Comparison of ENCODE assay signal across 10 mouse cellular contexts in the genomic region with DNA sequence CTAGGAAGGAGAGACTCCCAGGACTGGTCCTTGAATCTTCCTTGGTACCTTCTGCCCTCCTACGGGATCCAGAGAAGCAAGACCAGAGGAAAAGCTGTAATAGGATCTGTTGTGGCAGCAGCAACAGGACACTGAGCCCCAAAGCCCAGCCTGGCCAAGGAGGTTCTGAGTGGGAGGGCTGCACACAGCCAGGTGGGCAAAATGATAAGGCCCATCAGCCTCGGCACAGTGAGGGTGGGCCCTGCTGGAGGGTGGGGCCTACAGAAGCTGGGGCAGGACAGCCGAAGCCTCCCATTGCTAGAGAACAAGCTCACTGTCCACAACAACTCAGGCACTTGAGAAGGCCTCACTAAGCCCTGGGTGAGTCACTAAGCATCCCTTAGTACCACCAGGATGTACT. TPM values are rescaled to one million over a fixed set of nuclear protein-coding genes. Genes with fewer than 3 reads are reported as not detected.
DNase-seq lines count a peak whose midpoint lies in the region; ATAC-seq and TF ChIP-seq lines count a peak whose summit lies in the region.
"Had no signal": no experiment of that assay in that cellular context is flagged by ENCODE, and none has a peak within 500 bp of the region (broad histone marks: within the 10 kb centered on the region; RNA-seq: fewer than 3 reads in every experiment).

No protein-coding gene starts in this region.

- no peak for DNase-seq in heart, adult 18-20 months
- no peak for DNase-seq in urinary bladder, postnatal 14 days (ENCODE audit: low spot score)
- no peak for DNase-seq in layer of hippocampus, postnatal 25 days (ENCODE audit: extremely low spot score in 1 of 2, low spot score in 1 of 2)
- DNase-seq: adrenal gland, postnatal 10 days had no signal

- no peaks in the 10 kb centered on the region for H3K9me3 ChIP-seq in heart, embryonic 14.5 days (ENCODE audit: control insufficient read depth, low read length)
- H3K9me3 ChIP-seq in E14TG2a.4 (ENCODE audit: low read length): no peaks in the 10 kb centered on the region
- H3K9me3 ChIP-seq in embryonic facial prominence, embryonic 15.5 days (replicated peaks): no peaks in the 10 kb centered on the region
- no peaks in the 10 kb centered on the region for H3K9me3 ChIP-seq in liver, embryonic 15.5 days (replicated peaks)
- H3K9me3 ChIP-seq: midbrain, embryonic 12.5 days had no signal

- WGBS in heart, embryonic 14.5 days: 52% methylated on average over 3 of the region's 3 CpGs
- 69% methylated on average over 3 of the region's 3 CpGs for WGBS in embryonic facial prominence, embryonic 15.5 days
- 17% methylated on average over 3 of the region's 3 CpGs for WGBS in liver, embryonic 15.5 days (ENCODE audit: insufficient replicate concordance)

- H3K27me3 ChIP-seq in heart, embryonic 14.5 days (ENCODE audit: control insufficient read depth, insufficient read depth, low read length): no peaks in the 10 kb centered on the region
- no peaks in the 10 kb centered on the region for H3K27me3 ChIP-seq in E14TG2a.4 (ENCODE audit: insufficient read depth, low read length)
- H3K27me3 ChIP-seq in embryonic facial prominence, embryonic 15.5 days: no peaks in the 10 kb centered on the region
- H3K27me3 ChIP-seq in liver, embryonic 15.5 days: no peaks in the 10 kb centered on the region
- H3K27me3 ChIP-seq: midbrain, embryonic 12.5 days had no signal

- no peak for TF ChIP-seq CTCF in E14TG2a.4 (conservative IDR thresholded peaks at IDR 0.05; ENCODE audit: low read length)

- peak overlapping the region; percentile 85 for H3K4me2 ChIP-seq in heart, embryonic 14.5 days (ENCODE audit: low read length)
- H3K4me2 ChIP-seq in embryonic facial prominence, embryonic 15.5 days (replicated peaks): no peak overlapping the region
- H3K4me2 ChIP-seq in liver, embryonic 15.5 days: peak overlapping the region; percentile 82

- ATAC-seq in heart, embryonic 14.5 days (ENCODE audit: insufficient number of reproducible peaks, insufficient read depth, low FRiP score, low read depth): no peak
- no peak for ATAC-seq in embryonic facial prominence, embryonic 15.5 days (ENCODE audit: insufficient number of reproducible peaks, low FRiP score, low TSS enrichment, low read depth)
- peak; percentile 78 for ATAC-seq in liver, embryonic 15.5 days (ENCODE audit: insufficient read depth)
- no peak for ATAC-seq in monocyte, adult 5-6 weeks (replicated peaks; ENCODE audit: insufficient number of reproducible peaks, low FRiP score, low TSS enrichment, poor library complexity, severe bottlenecking)

- H3K36me3 ChIP-seq in heart, embryonic 14.5 days (ENCODE audit: control insufficient read depth, insufficient read depth, low read length): peaks cover 55% of the 10 kb centered on the region
- peaks cover 50% of the 10 kb centered on the region for H3K36me3 ChIP-seq in E14TG2a.4 (ENCODE audit: insufficient read depth, low read length)
- peaks cover 40% of the 10 kb centered on the region for H3K36me3 ChIP-seq in embryonic facial prominence, embryonic 15.5 days
- peaks cover 62% of the 10 kb centered on the region for H3K36me3 ChIP-seq in liver, embryonic 15.5 days (replicated peaks)

- H3K4me1 ChIP-seq in heart, embryonic 14.5 days (ENCODE audit: control insufficient read depth in 2 of 2, insufficient read depth in 2 of 2, low read length in 2 of 2): peaks cover 9 to 25% of the 10 kb centered on the region in 2 experiments
- peaks cover 78% of the 10 kb centered on the region for H3K4me1 ChIP-seq in E14TG2a.4 (replicated peaks; ENCODE audit: low read depth, low read length)
- H3K4me1 ChIP-seq in embryonic facial prominence, embryonic 15.5 days: peaks cover 24% of the 10 kb centered on the region
- peaks cover 51% of the 10 kb centered on the region for H3K4me1 ChIP-seq in liver, embryonic 15.5 days (replicated peaks)

- H3K9ac ChIP-seq in heart, embryonic 14.5 days (ENCODE audit: low read length): peak overlapping the region; percentile 86
- no peak overlapping the region for H3K9ac ChIP-seq in embryonic facial prominence, embryonic 15.5 days
- peak overlapping the region; percentile 96 for H3K9ac ChIP-seq in liver, embryonic 15.5 days
- H3K9ac ChIP-seq: midbrain, embryonic 12.5 days had no signal

- peak overlapping the region; percentile 81 to 97; a peak in 3 of 4 replicates for H3K27ac ChIP-seq in heart, embryonic 14.5 days (replicated peaks in 1 of 2; ENCODE audit: control insufficient read depth in 1 of 2, insufficient read depth in 1 of 2, low read depth in 2 of 2, low read length in 2 of 2)
- H3K27ac ChIP-seq in embryonic facial prominence, embryonic 15.5 days (replicated peaks): no peak overlapping the region
- peak overlapping the region; percentile 100 for H3K27ac ChIP-seq in liver, embryonic 15.5 days (replicated peaks)
- H3K27ac ChIP-seq: midbrain, embryonic 12.5 days had no signal

- H3K4me3 ChIP-seq in heart, embryonic 14.5 days (ENCODE audit: control insufficient read depth in 1 of 2, insufficient read depth in 1 of 2, low read depth in 1 of 2, low read length in 2 of 2): peak overlapping the region in 1 of 2 experiments; percentile 3; a peak in 1 of 4 replicates
- H3K4me3 ChIP-seq in E14TG2a.4 (replicated peaks; ENCODE audit: low read length): peak overlapping the region; percentile 96; the same call in 1 of the 2 replicates
- H3K4me3 ChIP-seq in embryonic facial prominence, embryonic 15.5 days (replicated peaks): 0 out of 2 replicates have a peak overlapping the region, but pooled peaks have one; percentile 96
- H3K4me3 ChIP-seq in liver, embryonic 15.5 days (replicated peaks): peak overlapping the region; percentile 81

RNA-seq across cellular contexts. Expression of gene Hmbs, which starts 1.9 kb away (rescaled TPM):
- 110 and 112 TPM in 2 replicates for polyA plus RNA-seq in heart, embryonic 14.5 days (2014; fragmentation: Nextera tagmentation; extraction: Ambion mirVana)
- 10 to 100 TPM; 50.0 to 50.8 TPM for total RNA-seq in heart, adult 18-20 months (2021)
- polyA plus RNA-seq in embryonic facial prominence, embryonic 15.5 days (2015; fragmentation: Nextera tagmentation; extraction: Ambion mirVana): 93.0 and 99.4 TPM in 2 replicates
- polyA plus RNA-seq in liver, embryonic 15.5 days (2015; fragmentation: Nextera tagmentation; extraction: Ambion mirVana): 1,466 and 1,543 TPM in 2 replicates
- total RNA-seq in monocyte, adult 5-6 weeks (2017): 8.2 to 19.1 TPM (median 15.1 TPM) in 3 replicates
- total RNA-seq in layer of hippocampus, postnatal 25 days (2021): 10 to 100 TPM; 17.9 to 23.6 TPM

RNA-seq across cellular contexts. Expression of gene H2afx, which starts 7.7 kb away (rescaled TPM):
- polyA plus RNA-seq in heart, embryonic 14.5 days (2014; fragmentation: Nextera tagmentation; extraction: Ambion mirVana): 153 and 167 TPM in 2 replicates
- 10 to 100 TPM; 10.7 TPM for total RNA-seq in heart, adult 18-20 months (2021)
- polyA plus RNA-seq in embryonic facial prominence, embryonic 15.5 days (2015; fragmentation: Nextera tagmentation; extraction: Ambion mirVana): 288 and 326 TPM in 2 replicates
- 226 and 228 TPM in 2 replicates for polyA plus RNA-seq in liver, embryonic 15.5 days (2015; fragmentation: Nextera tagmentation; extraction: Ambion mirVana)
- total RNA-seq in monocyte, adult 5-6 weeks (2017): 8.1 to 12.3 TPM (median 8.6 TPM) in 3 replicates
- 10 to 100 TPM; 50.6 to 58.4 TPM for total RNA-seq in layer of hippocampus, postnatal 25 days (2021)

RNA-seq across cellular contexts. Expression of gene Dpagt1, which starts 16.4 kb away (rescaled TPM):
- polyA plus RNA-seq in heart, embryonic 14.5 days (2014; fragmentation: Nextera tagmentation; extraction: Ambion mirVana): 34.7 and 37.8 TPM in 2 replicates
- total RNA-seq in heart, adult 18-20 months (2021): 10 to 100 TPM; 17.8 to 18.2 TPM
- polyA plus RNA-seq in embryonic facial prominence, embryonic 15.5 days (2015; fragmentation: Nextera tagmentation; extraction: Ambion mirVana): 31.4 and 37.2 TPM in 2 replicates
- polyA plus RNA-seq in liver, embryonic 15.5 days (2015; fragmentation: Nextera tagmentation; extraction: Ambion mirVana): 17.9 and 18.4 TPM in 2 replicates
- total RNA-seq in monocyte, adult 5-6 weeks (2017): 1.8 to 5.6 TPM (median 2.3 TPM) in 3 replicates
- 10 to 100 TPM; 14.2 to 15.8 TPM for total RNA-seq in layer of hippocampus, postnatal 25 days (2021)

RNA-seq across cellular contexts. Expression of gene Vps11, which starts 19.3 kb away (rescaled TPM):
- polyA plus RNA-seq in heart, embryonic 14.5 days (2014; fragmentation: Nextera tagmentation; extraction: Ambion mirVana): 17.8 and 21.4 TPM in 2 replicates
- total RNA-seq in heart, adult 18-20 months (2021): 10 to 100 TPM; 14.4 to 18.3 TPM
- 25.0 and 30.3 TPM in 2 replicates for polyA plus RNA-seq in embryonic facial prominence, embryonic 15.5 days (2015; fragmentation: Nextera tagmentation; extraction: Ambion mirVana)
- 14.6 and 15.1 TPM in 2 replicates for polyA plus RNA-seq in liver, embryonic 15.5 days (2015; fragmentation: Nextera tagmentation; extraction: Ambion mirVana)
- total RNA-seq in monocyte, adult 5-6 weeks (2017): 27.4 to 38.1 TPM (median 32.2 TPM) in 3 replicates
- 10 to 100 TPM; 49.0 to 51.4 TPM for total RNA-seq in layer of hippocampus, postnatal 25 days (2021)

RNA-seq across cellular contexts. Expression of gene C2cd2l, which starts 22.1 kb away (rescaled TPM):
- polyA plus RNA-seq in heart, embryonic 14.5 days (2014; fragmentation: Nextera tagmentation; extraction: Ambion mirVana): 5.4 and 7.7 TPM in 2 replicates
- total RNA-seq in heart, adult 18-20 months (2021): 10 to 100 TPM; 13.7 to 19.6 TPM
- 9.1 and 10.3 TPM in 2 replicates for polyA plus RNA-seq in embryonic facial prominence, embryonic 15.5 days (2015; fragmentation: Nextera tagmentation; extraction: Ambion mirVana)
- 9.6 and 10.4 TPM in 2 replicates for polyA plus RNA-seq in liver, embryonic 15.5 days (2015; fragmentation: Nextera tagmentation; extraction: Ambion mirVana)
- total RNA-seq in monocyte, adult 5-6 weeks (2017): 6.0 to 18.9 TPM (median 12.2 TPM) in 3 replicates
- total RNA-seq in layer of hippocampus, postnatal 25 days (2021): 100 to 1,000 TPM; 196 to 200 TPM
